Mouse (Mus musculus) limb, embryonic 14.5 days (tissue): ENCODE measurements at regions not wholly inside any gene's neighbourhood (a gene's known extent, or its start where the extent isn't known, plus 50 kb on each side); places are given as distances from the start of the nearest gene placed in this dataset.
A peak's percentile ranks its signal among the peaks of the same experiment; 100 is the strongest.

Source experiments
- ATAC-seq: fragments of 200-750 bp; cut with Nextera tagmentation; 2 replicates; pipeline ENCODE4 v1.8.0; 2017; ENCODE audit warnings: low read depth, moderate number of reproducible peaks, moderate TSS enrichment; ENCODE audit not compliant: low FRiP score
- DNase-seq: peaks from one replicate; pipeline ENCODE4 v3.0.0-alpha.2; 2015; ENCODE audit warnings: low spot score
- H3K27ac ChIP-seq: fragments of 300-500 bp; sonication (generic); replicated peaks from 2 replicates; pipeline ENCODE4 v1.5.1; 2014; ENCODE audit warnings: low read depth, mild to moderate bottlenecking, low read length, moderate library complexity, mixed read lengths
- H3K27me3 ChIP-seq: fragments of 300-500 bp; sonication (generic); 2 replicates; pipeline ENCODE4 v1.6.1; 2014; ENCODE audit warnings: low read length, mixed read lengths; ENCODE audit not compliant: control insufficient read depth, insufficient read depth
- H3K36me3 ChIP-seq: fragments of 300-500 bp; sonication (generic); 2 replicates; pipeline ENCODE4 v1.6.1; 2014; ENCODE audit warnings: mild to moderate bottlenecking, low read length, moderate library complexity, mixed read lengths; ENCODE audit not compliant: control insufficient read depth, insufficient read depth
- H3K4me1 ChIP-seq: fragments of 300-500 bp; sonication (generic); 2 replicates; pipeline ENCODE4 v1.6.1; 2014; ENCODE audit warnings: antibody characterized with exemption, low read length, mixed read lengths; ENCODE audit not compliant: control insufficient read depth, insufficient read depth
- H3K4me2 ChIP-seq: fragments of 300-500 bp; sonication (generic); replicated peaks from 2 replicates; pipeline ENCODE4 v1.6.1; 2014; ENCODE audit warnings: low read depth, mild to moderate bottlenecking, low read length, moderate library complexity; ENCODE audit not compliant: severe bottlenecking
- H3K4me3 ChIP-seq: fragments of 300-500 bp; sonication (generic); replicated peaks from 2 replicates; pipeline ENCODE4 v1.5.1; 2014; ENCODE audit warnings: low read length
- H3K9ac ChIP-seq: fragments of 300-500 bp; sonication (generic); 2 replicates; pipeline ENCODE4 v1.6.1; 2014; ENCODE audit warnings: mild to moderate bottlenecking, low read depth, low read length, moderate library complexity; ENCODE audit not compliant: severe bottlenecking
- H3K9me3 ChIP-seq: fragments of 300-500 bp; sonication (generic); 2 replicates; pipeline ENCODE4 v1.6.1; 2016; ENCODE audit warnings: low read length; ENCODE audit not compliant: control insufficient read depth
- POLR2A ChIP-seq: fragments of 200-500 bp; IDR thresholded peaks from 2 replicates; pipeline ENCODE4 v1.8.0; 2012; ENCODE audit warnings: inconsistent platforms, mild to moderate bottlenecking, moderate library complexity, borderline replicate concordance; ENCODE audit not compliant: insufficient read depth, insufficient read length; ENCODE audit errors: extremely low read depth
- WGBS: fragments of 180-500 bp; shearing (Covaris S2); extraction: QIAGEN DNeasy Blood & Tissue Kit; methylation state at CpG from one replicate; pipeline ENCODE4 v1.1.7; 2014; 5-methylcytosine and 5-hydroxymethylcytosine counted together

GRCm38 (mm10) chr6:135575294-135575693 is 212.9 kb downstream of the Emp1 start:
- WGBS, result 80% methylated on average over 2 of the region's 2 CpGs
- Histone ChIP-seq H3K27ac (no peak overlapping the region), H3K27me3 (no peaks in the 10 kb centered on the region), H3K9ac (no peak overlapping the region), H3K4me1 (no peaks in the 10 kb centered on the region), H3K36me3 (no peaks in the 10 kb centered on the region), H3K9me3 (no peaks in the 10 kb centered on the region), H3K4me3 (no peak overlapping the region), H3K4me2 (no peak overlapping the region)
- TF ChIP-seq POLR2A, result no peak
- DNase-seq (no peak), ATAC-seq (no peak)

- H3K36me3 ChIP-seq, result no peaks in the 10 kb centered on the region
- H3K9me3 ChIP-seq, result no peaks in the 10 kb centered on the region
- H3K27ac ChIP-seq, result no peak overlapping the region
- no peak for ATAC-seq
- H3K4me3 ChIP-seq, result no peak overlapping the region
- H3K9ac ChIP-seq, result no peak overlapping the region
- 91% methylated on average over 8 of the region's 8 CpGs for WGBS
- no peaks in the 10 kb centered on the region for H3K27me3 ChIP-seq
- no peak for DNase-seq
- H3K4me1 ChIP-seq, result no peaks in the 10 kb centered on the region
- no peak overlapping the region for H3K4me2 ChIP-seq
- TF ChIP-seq POLR2A, result no peak
Measured at GRCm38 (mm10) chr6:135578728-135579127, 216.4 kb downstream of the Emp1 start.

- Histone ChIP-seq H3K36me3 (no peaks in the 10 kb centered on the region), H3K4me3 (no peak overlapping the region), H3K9ac (no peak overlapping the region), H3K9me3 (no peaks in the 10 kb centered on the region), H3K4me2 (no peak overlapping the region), H3K4me1 (no peaks in the 10 kb centered on the region), H3K27me3 (no peaks in the 10 kb centered on the region), H3K27ac (no peak overlapping the region)
- TF ChIP-seq POLR2A, result no peak
- ATAC-seq, result no peak; the same call in 1 of the 2 replicates
- 49% methylated on average over 2 of the region's 2 CpGs for WGBS
- peak; percentile 70 for DNase-seq
Measured at GRCm38 (mm10) chr6:135582567-135582966, 220.2 kb downstream of the Emp1 start.

- no peak overlapping the region for H3K9ac ChIP-seq
- H3K27ac ChIP-seq, result no peak overlapping the region
- no peak for TF ChIP-seq POLR2A
- no peaks in the 10 kb centered on the region for H3K27me3 ChIP-seq
- DNase-seq (no peak), ATAC-seq (no peak)
- WGBS, result 100% methylated on average over 2 of the region's 2 CpGs
- H3K9me3 ChIP-seq, result no peaks in the 10 kb centered on the region
- H3K36me3 ChIP-seq, result no peaks in the 10 kb centered on the region
- H3K4me2 ChIP-seq, result no peak overlapping the region
- no peaks in the 10 kb centered on the region for H3K4me1 ChIP-seq
- H3K4me3 ChIP-seq, result no peak overlapping the region
Measured at GRCm38 (mm10) chr6:135584782-135585181, 222.4 kb downstream of the Emp1 start.

DNA sequence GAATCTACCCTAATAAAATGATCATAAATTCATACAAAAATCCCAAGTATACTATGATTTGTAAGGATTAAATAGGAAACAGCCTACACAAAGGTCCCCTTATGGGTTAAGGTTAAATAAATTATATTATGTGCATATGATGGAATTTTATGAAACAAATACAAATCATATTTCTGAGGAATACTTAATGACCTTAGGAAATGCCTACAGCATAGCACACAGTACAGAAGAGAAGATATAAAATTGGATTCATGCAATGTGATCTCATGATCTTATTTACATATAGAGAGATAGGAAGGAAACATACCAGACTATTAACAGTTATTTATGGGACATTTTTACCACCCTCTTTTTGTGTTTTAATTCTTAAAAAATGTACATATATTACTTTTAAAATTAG is 227.7 kb downstream of the Emp1 start:
- no peak; the same call in 1 of the 2 replicates for ATAC-seq
- no peaks in the 10 kb centered on the region for H3K36me3 ChIP-seq
- TF ChIP-seq POLR2A, result no peak
- DNase-seq, result no peak
- H3K27ac ChIP-seq, result no peak overlapping the region
- no peaks in the 10 kb centered on the region for H3K27me3 ChIP-seq
- H3K9me3 ChIP-seq, result no peaks in the 10 kb centered on the region
- H3K4me1 ChIP-seq, result no peaks in the 10 kb centered on the region
- H3K9ac ChIP-seq, result no peak overlapping the region
- H3K4me3 ChIP-seq, result no peak overlapping the region
- no peak overlapping the region for H3K4me2 ChIP-seq

DNA sequence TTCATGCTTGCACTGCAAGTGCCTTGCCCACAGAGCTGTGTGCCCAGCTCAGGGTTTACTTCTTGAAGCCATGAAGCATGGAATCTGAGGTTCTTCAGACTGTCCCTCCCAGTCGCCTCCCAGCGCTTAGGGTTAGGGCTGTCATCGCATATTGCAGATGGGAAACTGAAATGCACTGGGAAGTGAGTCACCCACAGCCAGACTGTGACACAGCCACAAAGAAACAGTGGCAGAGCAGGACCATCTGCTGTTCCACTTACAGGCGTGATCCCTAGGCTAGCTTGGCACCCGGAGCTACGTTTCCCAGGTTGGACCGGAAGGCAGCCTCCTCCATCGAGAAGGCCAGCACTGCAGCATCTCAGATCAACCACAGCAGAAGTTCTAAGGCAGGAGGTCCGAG is 228.7 kb downstream of the Emp1 start:
- Histone ChIP-seq H3K27ac (no peak overlapping the region), H3K4me2 (no peak overlapping the region), H3K9me3 (no peaks in the 10 kb centered on the region), H3K4me1 (no peaks in the 10 kb centered on the region), H3K27me3 (no peaks in the 10 kb centered on the region), H3K4me3 (no peak overlapping the region), H3K36me3 (no peaks in the 10 kb centered on the region), H3K9ac (no peak overlapping the region)
- DNase-seq (no peak), ATAC-seq (no peak)
- WGBS, result 89% methylated on average over 9 of the region's 9 CpGs
- TF ChIP-seq POLR2A, result no peak
